Mouse (Mus musculus): Measurements from ENCODE around the gene Det1.

The Det1 gene

GRCm38 (mm10) chr7:78782639-78783581, 64.2 kb downstream of the Det1 start, which contains the start of the genes Mrps11 and Mrpl46:
Gene Mrps11, plus strand, starts transcription at chr7:78783119.
Gene Mrpl46, minus strand, starts transcription at chr7:78783531.
- peak; percentile 81 for DNase-seq (ENCODE audit: low read depth, low spot score)

- DNase-seq (ENCODE audit: low read depth, low spot score) = no peak
Measured at GRCm38 (mm10) chr7:78778741-78779140, 68.3 kb downstream of the Det1 start.

All from retina, adult 2 months (tissue).